Mouse (Mus musculus) midbrain, embryonic 15.5 days (tissue): ENCODE results near the gene Prkce. TPM values are rescaled to one million over a fixed set of nuclear protein-coding genes. Genes with fewer than 3 reads are reported as not detected.

ENCODE experiments used
- ATAC-seq: fragments of 200-750 bp; cut with Nextera tagmentation; replicated peaks from 2 replicates; pipeline ENCODE4 v1.8.0; 2017; ENCODE audit warnings: moderate TSS enrichment
- H3K27ac ChIP-seq: fragments of 300-500 bp; sonication (generic); 2 replicates; pipeline ENCODE4 v1.5.1; 2015; ENCODE audit warnings: mild to moderate bottlenecking, inconsistent platforms
- H3K27me3 ChIP-seq: fragments of 300-500 bp; sonication (generic); replicated peaks from 2 replicates; pipeline ENCODE4 v1.6.1; 2015; ENCODE audit warnings: inconsistent platforms
- H3K36me3 ChIP-seq: fragments of 300-500 bp; sonication (generic); replicated peaks from 2 replicates; pipeline ENCODE4 v1.6.1; 2015; ENCODE audit warnings: inconsistent platforms
- H3K4me1 ChIP-seq: fragments of 300-500 bp; sonication (generic); 2 replicates; pipeline ENCODE4 v1.6.1; 2015; ENCODE audit warnings: inconsistent platforms
- H3K4me2 ChIP-seq: fragments of 300-500 bp; sonication (generic); 2 replicates; pipeline ENCODE4 v1.6.1; 2015; ENCODE audit warnings: inconsistent platforms, mild to moderate bottlenecking, moderate library complexity
- H3K4me3 ChIP-seq: fragments of 300-500 bp; sonication (generic); 2 replicates; pipeline ENCODE4 v1.5.1; 2015; ENCODE audit warnings: mild to moderate bottlenecking, inconsistent platforms
- H3K9ac ChIP-seq: fragments of 300-500 bp; sonication (generic); 2 replicates; pipeline ENCODE4 v1.6.1; 2015; ENCODE audit warnings: mild to moderate bottlenecking, inconsistent platforms
- H3K9me3 ChIP-seq: fragments of 300-500 bp; sonication (generic); 2 replicates; pipeline ENCODE4 v1.6.1; 2016; ENCODE audit warnings: inconsistent platforms
- WGBS: fragments of 180-500 bp; shearing (Covaris S2); methylation state at CpG from one replicate; pipeline ENCODE4 v1.1.7; 2015; ENCODE audit warnings: mixed read lengths; 5-methylcytosine and 5-hydroxymethylcytosine counted together
- polyA plus RNA-seq: library from polyadenylated mRNA; unstranded; fragments of >200 nt; fragmentation: Nextera tagmentation; extraction: Ambion mirVana; gene quantifications from 2 replicates; pipeline ENCODE4 v1.2.1, GENCODE M21; 2015

Prkce gene
- polyA plus RNA-seq, 1 experiment from 2014 or later: 38.5 TPM

DNA sequence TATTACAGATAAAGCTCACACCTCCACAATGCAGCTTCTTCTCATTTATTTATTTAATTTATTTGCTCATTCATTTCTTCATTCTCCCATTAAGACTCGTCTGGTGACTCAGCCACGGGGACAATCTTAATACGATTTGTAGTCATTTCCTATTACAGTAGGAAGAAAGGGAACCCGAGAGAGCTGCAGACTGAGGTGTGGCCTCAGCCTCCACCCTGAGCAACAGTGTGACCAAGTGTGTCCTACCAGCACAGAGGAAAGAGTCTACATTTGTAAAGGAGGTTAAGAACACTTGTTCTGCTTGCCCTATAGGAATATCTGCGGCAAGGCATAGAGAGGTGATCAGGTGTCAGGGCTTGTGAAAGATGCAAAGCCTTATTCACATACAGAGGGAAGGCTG, 155.3 kb downstream of the Prkce start:
- H3K27me3 ChIP-seq: no peaks in the 10 kb centered on the region
- no peaks in the 10 kb centered on the region for H3K36me3 ChIP-seq
- 92% methylated on average over 5 of the region's 5 CpGs for WGBS
- H3K4me2 ChIP-seq: no peak overlapping the region
- H3K4me3 ChIP-seq: no peak overlapping the region
- no peaks in the 10 kb centered on the region for H3K4me1 ChIP-seq
- no peaks in the 10 kb centered on the region for H3K9me3 ChIP-seq
- no peak overlapping the region for H3K9ac ChIP-seq
- H3K27ac ChIP-seq: no peak overlapping the region
- ATAC-seq: no peak

DNA sequence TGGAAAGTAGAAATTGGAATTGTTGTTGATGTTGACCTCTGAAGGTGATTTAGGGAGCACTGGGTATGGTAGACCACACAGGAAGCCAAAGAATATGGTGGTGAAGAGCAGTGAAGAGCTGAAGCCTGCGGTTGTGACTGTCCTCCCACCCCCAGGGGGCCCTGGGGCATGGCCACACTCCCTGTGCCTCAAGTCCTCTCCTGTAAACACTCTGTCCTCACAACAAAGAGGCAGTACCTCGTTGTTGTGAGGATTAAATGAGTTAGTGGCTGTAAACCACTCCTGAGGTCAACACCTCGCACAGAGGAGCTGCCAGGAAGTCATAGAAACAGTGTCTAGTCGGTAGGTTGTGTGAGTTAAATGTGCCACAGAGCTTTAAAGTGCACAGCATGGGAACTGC, 155.7 kb downstream of the Prkce start:
- H3K4me2 ChIP-seq: no peak overlapping the region
- no peak for ATAC-seq
- WGBS: 59% methylated on average over 4 of the region's 4 CpGs
- H3K4me3 ChIP-seq: no peak overlapping the region
- H3K27me3 ChIP-seq: no peaks in the 10 kb centered on the region
- no peak overlapping the region for H3K9ac ChIP-seq
- no peaks in the 10 kb centered on the region; the same call in 1 of the 2 replicates for H3K4me1 ChIP-seq
- H3K27ac ChIP-seq: no peak overlapping the region
- H3K9me3 ChIP-seq: no peaks in the 10 kb centered on the region
- H3K36me3 ChIP-seq: no peaks in the 10 kb centered on the region

- WGBS: 61% methylated on average over 6 of the region's 6 CpGs
- peaks cover 6% of the 10 kb centered on the region for H3K4me1 ChIP-seq
- no peaks in the 10 kb centered on the region for H3K36me3 ChIP-seq
- no peak overlapping the region for H3K9ac ChIP-seq
- no peak overlapping the region for H3K27ac ChIP-seq
- H3K27me3 ChIP-seq: no peaks in the 10 kb centered on the region
- ATAC-seq: no peak
- H3K4me2 ChIP-seq: no peak overlapping the region
- no peak overlapping the region for H3K4me3 ChIP-seq
- H3K9me3 ChIP-seq: no peaks in the 10 kb centered on the region
These were observed 156.5 kb downstream of the Prkce start for GRCm38 (mm10) chr17:86323909-86324686.

- 87% methylated on average over 7 of the region's 7 CpGs for WGBS
- H3K27ac ChIP-seq: no peak overlapping the region
- H3K9ac ChIP-seq: no peak overlapping the region
- no peaks in the 10 kb centered on the region for H3K36me3 ChIP-seq
- no peaks in the 10 kb centered on the region for H3K27me3 ChIP-seq
- no peak for ATAC-seq
- no peaks in the 10 kb centered on the region for H3K9me3 ChIP-seq
- peaks cover 12% of the 10 kb centered on the region for H3K4me1 ChIP-seq
- H3K4me3 ChIP-seq: no peak overlapping the region
- H3K4me2 ChIP-seq: no peak overlapping the region
These were observed 157.2 kb downstream of the Prkce start for GRCm38 (mm10) chr17:86324756-86325155.

DNA sequence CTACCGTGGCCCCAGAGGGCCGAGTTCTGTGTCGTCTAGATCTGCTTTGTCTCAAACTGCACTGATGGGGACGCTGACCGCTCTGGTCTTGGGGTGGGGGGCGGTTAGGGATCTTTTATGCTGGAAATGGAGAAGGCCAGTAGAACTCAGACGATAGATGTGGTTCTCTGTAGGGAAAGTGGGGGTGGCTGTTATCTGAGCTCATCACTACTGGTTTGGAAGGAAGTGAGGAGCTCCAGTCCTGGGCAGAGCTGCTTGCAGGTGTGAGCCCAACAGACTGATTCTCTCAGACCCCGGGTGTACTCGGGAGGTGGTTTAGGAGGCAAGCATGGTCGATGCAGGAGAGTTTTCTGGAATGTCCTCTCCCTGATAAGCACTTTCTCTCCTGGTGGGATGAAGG, 157.7 kb downstream of the Prkce start:
- no peak overlapping the region for H3K27ac ChIP-seq

DNA sequence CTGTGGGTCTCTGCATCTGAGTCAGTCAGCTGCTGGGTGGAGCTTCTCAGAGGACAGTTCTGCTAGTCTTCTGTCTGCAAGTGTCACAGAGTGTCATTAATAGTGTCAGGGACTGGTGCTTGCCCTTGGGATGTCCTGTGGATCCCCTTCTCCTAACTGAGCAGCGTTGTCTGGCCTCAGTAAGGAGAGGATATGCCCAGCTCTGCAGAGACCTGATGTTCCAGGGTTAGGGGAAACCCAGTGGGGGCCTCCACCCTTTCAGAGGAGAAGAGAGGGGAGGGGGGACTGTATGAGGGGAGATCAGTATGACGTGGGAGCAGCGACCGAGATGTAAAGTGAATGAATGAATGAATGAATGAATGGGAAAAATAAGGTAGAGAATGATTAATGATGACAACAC, 160.4 kb downstream of the Prkce start:
- Histone ChIP-seq H3K36me3 (no peaks in the 10 kb centered on the region), H3K9ac (no peak overlapping the region), H3K9me3 (no peaks in the 10 kb centered on the region), H3K27me3 (no peaks in the 10 kb centered on the region), H3K27ac (no peak overlapping the region), H3K4me1 (peaks cover 28% of the 10 kb centered on the region), H3K4me3 (no peak overlapping the region), H3K4me2 (no peak overlapping the region)
- ATAC-seq: no peak
- 77% methylated on average over 4 of the region's 4 CpGs for WGBS

More for the DNA sequence above, 157.7 kb downstream of the Prkce start:
- H3K4me3 ChIP-seq: no peak overlapping the region
- H3K9me3 ChIP-seq: no peaks in the 10 kb centered on the region
- no peaks in the 10 kb centered on the region for H3K36me3 ChIP-seq
- H3K4me1 ChIP-seq: peaks cover 18% of the 10 kb centered on the region
- 82% methylated on average over 10 of the region's 10 CpGs for WGBS
- H3K27me3 ChIP-seq: no peaks in the 10 kb centered on the region
- no peak for ATAC-seq
- no peak overlapping the region for H3K9ac ChIP-seq
- H3K4me2 ChIP-seq: no peak overlapping the region

DNA sequence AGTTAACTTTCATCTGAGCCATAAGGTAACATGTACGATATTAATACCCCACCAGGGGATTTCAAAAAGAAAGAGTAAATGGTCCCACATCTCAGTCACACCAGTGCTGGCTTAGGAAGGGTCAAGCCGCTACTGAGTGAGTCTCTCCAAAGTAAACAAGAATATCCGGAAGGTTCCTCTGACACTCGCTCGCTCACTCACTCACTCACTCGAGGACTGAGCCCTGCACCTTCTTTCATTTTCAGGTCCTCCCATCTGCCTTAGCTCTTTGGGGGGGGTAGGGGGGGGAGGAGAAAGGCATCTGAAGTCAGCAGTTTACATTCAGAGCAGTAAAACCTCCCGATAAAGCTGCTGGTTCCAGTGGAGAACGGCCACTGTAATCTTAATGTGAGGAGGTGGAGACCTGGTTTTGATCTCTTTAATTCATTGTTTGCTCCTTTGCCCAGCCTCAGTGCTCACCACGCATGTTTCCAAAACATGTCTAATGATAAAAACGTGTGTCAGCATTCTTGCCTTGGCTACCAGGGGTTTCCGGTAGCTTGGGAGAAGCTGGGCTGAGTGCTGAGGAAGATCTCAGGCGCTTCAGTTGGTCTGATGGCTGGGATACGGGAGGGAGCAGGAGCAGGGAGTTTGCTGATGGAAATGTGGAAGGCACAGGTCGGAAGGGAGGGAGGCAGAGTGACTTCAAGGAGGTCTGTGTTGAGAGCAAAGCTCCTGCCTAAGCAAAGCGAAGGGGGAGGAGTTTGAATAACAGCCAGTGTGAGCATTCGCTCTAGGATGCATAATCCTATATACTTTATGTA, 161.9 kb downstream of the Prkce start:
- no peak overlapping the region for H3K27ac ChIP-seq
- peak; percentile 52 for ATAC-seq

DNA sequence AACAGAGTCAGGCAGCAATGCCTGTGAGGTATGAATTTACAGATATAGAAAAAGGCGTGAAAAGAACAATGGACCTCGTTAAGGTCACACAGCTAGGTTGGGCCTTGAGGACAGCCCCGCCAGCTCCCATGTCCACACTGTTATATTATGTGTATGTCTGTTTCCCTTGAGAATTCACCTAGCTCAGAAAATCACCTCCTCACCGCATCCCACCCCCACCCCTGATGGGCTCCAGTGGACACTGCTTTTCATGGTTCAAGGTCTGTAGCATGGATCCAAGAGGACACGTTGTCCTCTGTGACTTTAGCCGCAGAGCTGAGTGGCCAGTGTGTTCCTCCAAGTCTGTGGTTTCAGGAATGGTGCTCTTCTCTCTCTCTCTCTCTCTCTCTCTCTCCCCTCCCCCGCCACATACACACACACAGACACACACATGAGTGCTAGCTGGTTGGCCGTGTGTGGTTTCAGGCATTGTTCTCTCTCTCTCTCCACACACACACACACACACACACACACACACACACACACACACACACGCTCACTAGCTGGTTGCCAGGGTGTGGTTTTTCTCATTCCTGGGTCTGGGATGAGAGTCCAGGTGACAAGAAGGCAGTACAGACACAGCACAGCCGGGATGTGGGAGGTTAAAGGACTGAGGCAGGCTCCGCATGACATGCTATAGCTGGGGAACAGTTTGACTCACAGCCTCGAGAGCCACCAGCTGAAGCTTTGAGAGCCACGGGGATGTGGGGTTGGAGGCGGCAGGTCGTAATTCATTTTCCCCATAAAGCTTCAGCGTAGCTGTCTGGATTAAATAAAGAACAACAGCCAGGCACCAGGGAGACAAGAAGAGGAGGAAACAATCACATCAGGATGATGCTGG, 162.7 kb downstream of the Prkce start:
- WGBS: 36% methylated on average over 16 of the region's 16 CpGs

More for the DNA sequence above, 161.9 kb downstream of the Prkce start:
- Histone ChIP-seq H3K4me3 (no peak overlapping the region), H3K9me3 (no peaks in the 10 kb centered on the region), H3K27me3 (no peaks in the 10 kb centered on the region), H3K4me1 (peaks cover 28% of the 10 kb centered on the region), H3K9ac (no peak overlapping the region), H3K36me3 (no peaks in the 10 kb centered on the region), H3K4me2 (no peak overlapping the region)
- 37% methylated on average over 16 of the region's 16 CpGs for WGBS

DNA sequence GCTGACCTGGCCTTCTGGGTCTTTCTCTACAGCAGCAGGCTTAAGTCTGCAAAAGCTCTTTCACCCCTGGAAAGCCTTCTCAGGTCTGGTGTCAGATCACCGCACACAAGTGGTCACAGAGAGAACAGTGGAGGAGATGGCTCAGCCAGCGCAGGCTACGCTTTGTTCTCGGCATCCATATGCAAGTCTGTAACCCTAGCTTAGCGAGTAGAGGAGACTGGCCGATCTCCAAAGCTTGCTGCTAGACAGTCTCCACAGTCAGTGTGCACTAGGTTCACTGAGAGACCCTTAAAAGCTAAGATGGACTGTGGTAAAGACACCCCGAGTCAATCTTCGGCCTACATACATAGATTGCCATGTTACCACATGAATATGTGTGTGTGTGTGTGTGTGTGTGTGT, 164.2 kb downstream of the Prkce start:
- no peaks in the 10 kb centered on the region for H3K36me3 ChIP-seq
- no peak for ATAC-seq
- H3K9ac ChIP-seq: no peak overlapping the region
- H3K27ac ChIP-seq: no peak overlapping the region
- H3K9me3 ChIP-seq: no peaks in the 10 kb centered on the region
- peaks cover 28% of the 10 kb centered on the region for H3K4me1 ChIP-seq
- 75% methylated on average over 8 of the region's 8 CpGs for WGBS
- H3K4me3 ChIP-seq: no peak overlapping the region
- H3K4me2 ChIP-seq: no peak overlapping the region
- no peaks in the 10 kb centered on the region for H3K27me3 ChIP-seq

More for the DNA sequence above, 162.7 kb downstream of the Prkce start:
- Histone ChIP-seq H3K9ac (no peak overlapping the region), H3K4me1 (peaks cover 28% of the 10 kb centered on the region), H3K27ac (peak overlapping the region; percentile 32; the same call in 1 of the 2 replicates), H3K9me3 (no peaks in the 10 kb centered on the region), H3K4me2 (no peak overlapping the region), H3K27me3 (no peaks in the 10 kb centered on the region), H3K4me3 (no peak overlapping the region), H3K36me3 (no peaks in the 10 kb centered on the region)
- peak; percentile 62 for ATAC-seq

GRCm38 (mm10) chr17:86334990-86335389, 167.4 kb downstream of the Prkce start:
- Histone ChIP-seq H3K36me3 (no peaks in the 10 kb centered on the region), H3K4me1 (peaks cover 13% of the 10 kb centered on the region), H3K27ac (no peak overlapping the region), H3K27me3 (no peaks in the 10 kb centered on the region), H3K4me3 (no peak overlapping the region), H3K4me2 (no peak overlapping the region), H3K9ac (no peak overlapping the region), H3K9me3 (no peaks in the 10 kb centered on the region)
- 88% methylated on average over 4 of the region's 4 CpGs for WGBS
- no peak for ATAC-seq

- H3K27ac ChIP-seq: no peak overlapping the region
- ATAC-seq: no peak
- no peak overlapping the region for H3K4me2 ChIP-seq
- H3K4me1 ChIP-seq: no peaks in the 10 kb centered on the region
- no peak overlapping the region for H3K9ac ChIP-seq
- H3K9me3 ChIP-seq: no peaks in the 10 kb centered on the region
- 78% methylated on average over 4 of the region's 4 CpGs for WGBS
- no peaks in the 10 kb centered on the region for H3K27me3 ChIP-seq
- H3K4me3 ChIP-seq: no peak overlapping the region
- no peaks in the 10 kb centered on the region for H3K36me3 ChIP-seq
These were observed 169.1 kb downstream of the Prkce start for GRCm38 (mm10) chr17:86336652-86337073.

GRCm38 (mm10) chr17:86337076-86337475, 169.5 kb downstream of the Prkce start:
- WGBS: 80% methylated on average over 3 of the region's 3 CpGs
- no peaks in the 10 kb centered on the region for H3K4me1 ChIP-seq

More at GRCm38 (mm10) chr17:86337076-86337475, 169.5 kb downstream of the Prkce start:
- H3K27me3 ChIP-seq: no peaks in the 10 kb centered on the region
- no peaks in the 10 kb centered on the region for H3K9me3 ChIP-seq
- H3K27ac ChIP-seq: no peak overlapping the region
- H3K4me2 ChIP-seq: no peak overlapping the region
- ATAC-seq: no peak
- no peak overlapping the region for H3K4me3 ChIP-seq
- H3K9ac ChIP-seq: no peak overlapping the region
- no peaks in the 10 kb centered on the region for H3K36me3 ChIP-seq
